Mouse (Mus musculus): ENCODE results near the gene Hoxa1. TPM values are rescaled to one million over a fixed set of nuclear protein-coding genes. Genes with fewer than 3 reads are reported as not detected.

The Hoxa1 gene
- total RNA-seq, 4 experiments from 2014 or later = not detected

Other genes starting within 250 kb of the Hoxa1 start
- 10 to 100 TPM; 17.0 to 30.2 (median 25.6) TPM for gene Skap2, start 145.8 kb downstream of the Hoxa1 start, total RNA-seq (2022)
- gene Hoxa2, start 6.5 kb upstream of the Hoxa1 start, total RNA-seq (2022) = not detected
- not detected for gene 5730596B20Rik, start 19.2 kb upstream of the Hoxa1 start, total RNA-seq (2022)
- not detected for gene Hoxa4, start 33.4 kb upstream of the Hoxa1 start, total RNA-seq (2022)
- not detected for gene Hoxa5, start 46.3 kb upstream of the Hoxa1 start, total RNA-seq (2022)
- not detected for gene Hoxa6, start 50.4 kb upstream of the Hoxa1 start, total RNA-seq (2022)
- not detected for gene Hoxa3, start 55.0 kb upstream of the Hoxa1 start, total RNA-seq (2022)
- not detected for gene Gm28308, start 55.0 kb upstream of the Hoxa1 start, total RNA-seq (2022)
- gene Hoxa7, start 63.5 kb upstream of the Hoxa1 start, total RNA-seq (2022) = not detected
- gene Hoxa9, start 72.8 kb upstream of the Hoxa1 start, total RNA-seq (2022) = not detected
- not detected for gene Hoxa10, start 82.5 kb upstream of the Hoxa1 start, total RNA-seq (2022)
- not detected for gene Hoxa11, start 87.5 kb upstream of the Hoxa1 start, total RNA-seq (2022)
- not detected for gene Hoxa13, start 102.6 kb upstream of the Hoxa1 start, total RNA-seq (2022)
- gene Evx1, start 155.2 kb upstream of the Hoxa1 start, total RNA-seq (2022) = not detected